Mouse (Mus musculus) spleen, adult 2 months (tissue): Measurements from ENCODE around the gene Krt81. TPM values are rescaled to one million over a fixed set of nuclear protein-coding genes. Genes with fewer than 3 reads are reported as not detected.

ENCODE experiments used
- DNase-seq, 2 experiments: peaks; one replicate each; pipeline versions ENCODE4 v3.0.0 to v3.0.0-alpha.2; 2012 to 2021; ENCODE audit warnings: low spot score in 2 of 2, low read depth in 1 of 2
- H3K27ac ChIP-seq: fragments of 200-500 bp; 2 replicates; pipeline ENCODE4 v1.5.1; 2012; ENCODE audit warnings: low read length, inconsistent platforms; ENCODE audit not compliant: insufficient read depth
- H3K27me3 ChIP-seq: fragments of 200-500 bp; 2 replicates; pipeline ENCODE4 v1.6.1; 2012; ENCODE audit warnings: mild to moderate bottlenecking, moderate library complexity, low read length, inconsistent platforms; ENCODE audit not compliant: control insufficient read depth, insufficient read depth
- H3K36me3 ChIP-seq: fragments of 200-500 bp; 2 replicates; pipeline ENCODE4 v1.6.1; 2012; ENCODE audit warnings: mild to moderate bottlenecking, low read length, inconsistent platforms; ENCODE audit not compliant: control insufficient read depth, insufficient read depth
- H3K4me1 ChIP-seq: fragments of 200-500 bp; 2 replicates; pipeline ENCODE4 v1.6.1; 2011; ENCODE audit warnings: inconsistent platforms; ENCODE audit not compliant: control insufficient read depth, insufficient read depth, insufficient read length
- H3K4me3 ChIP-seq: fragments of 200-500 bp; 2 replicates; pipeline ENCODE4 v1.5.1; 2011; ENCODE audit warnings: mild to moderate bottlenecking, inconsistent platforms; ENCODE audit not compliant: insufficient read depth, insufficient read length; ENCODE audit errors: extremely low read depth
- CTCF ChIP-seq: fragments of 200-500 bp; IDR thresholded peaks from 2 replicates; pipeline ENCODE4 v1.5.1; 2011; ENCODE audit warnings: mild to moderate bottlenecking, inconsistent platforms; ENCODE audit not compliant: insufficient read depth, insufficient read length, insufficient replicate concordance; ENCODE audit errors: extremely low read depth
- POLR2A ChIP-seq: fragments of 200-500 bp; IDR thresholded peaks from 2 replicates; pipeline ENCODE4 v1.6.1; 2011; ENCODE audit warnings: low read depth, low read length, inconsistent platforms
- WGBS: fragments of 180-500 bp; shearing (Covaris S2); methylation state at CpG from one replicate; pipeline ENCODE4 v1.1.7; 2018; 5-methylcytosine and 5-hydroxymethylcytosine counted together
- polyA plus RNA-seq: library from polyadenylated mRNA; depleted of rRNA; stranded (reverse); fragments of >200 nt; gene quantifications from 2 replicates; pipeline ENCODE4 v1.2.3, GENCODE M21; 2012

The Krt81 gene
- polyA plus RNA-seq, 1 experiment: not detected

- WGBS: 46% methylated on average over 8 of the region's 8 CpGs
- H3K4me3 ChIP-seq: no peak overlapping the region
- no peaks in the 10 kb centered on the region for H3K4me1 ChIP-seq
- TF ChIP-seq POLR2A (no peak), CTCF (no peak)
- DNase-seq: no peak
- H3K27ac ChIP-seq: no peak overlapping the region
- H3K27me3 ChIP-seq: no peaks in the 10 kb centered on the region
- no peaks in the 10 kb centered on the region for H3K36me3 ChIP-seq
These were observed 29.2 kb upstream of the Krt81 start for GRCm38 (mm10) chr15:101492718-101493117.

- Histone ChIP-seq H3K4me1 (no peaks in the 10 kb centered on the region), H3K27me3 (no peaks in the 10 kb centered on the region), H3K27ac (no peak within 1 kb of the TSS), H3K36me3 (no peaks in the 10 kb centered on the region), H3K4me3 (no peak within 1 kb of the TSS)
- TF ChIP-seq POLR2A (no peak), CTCF (no peak)
- DNase-seq: no peak
- WGBS: 93% methylated on average over 6 of the region's 6 CpGs
These were observed 27.9 kb upstream of the Krt81 start, which contains the start of gene Krt83 for GRCm38 (mm10) chr15:101491431-101491830. TSS of gene Krt83 (minus strand) at chr15:101491512.

- DNase-seq: no peak
- Histone ChIP-seq H3K36me3 (no peaks in the 10 kb centered on the region), H3K27ac (no peak overlapping the region), H3K27me3 (no peaks in the 10 kb centered on the region), H3K4me1 (peaks cover 2% of the 10 kb centered on the region; the same call in 1 of the 2 replicates), H3K4me3 (no peak overlapping the region)
- TF ChIP-seq POLR2A: no peak
- no peak for TF ChIP-seq CTCF
- WGBS: 28% methylated on average over 11 of the region's 11 CpGs
These were observed 22.5 kb upstream of the Krt81 start for GRCm38 (mm10) chr15:101485911-101486635.

- Histone ChIP-seq H3K27ac (no peak overlapping the region), H3K27me3 (no peaks in the 10 kb centered on the region)
These were observed 21.4 kb upstream of the Krt81 start for GRCm38 (mm10) chr15:101484939-101485338.

GRCm38 (mm10) chr15:101483646-101484045 lies 20.1 kb upstream of the Krt81 start:
- DNase-seq: no peak
- Histone ChIP-seq H3K4me1 (peaks cover 2% of the 10 kb centered on the region; the same call in 1 of the 2 replicates), H3K27me3 (no peaks in the 10 kb centered on the region), H3K27ac (no peak overlapping the region), H3K36me3 (no peaks in the 10 kb centered on the region), H3K4me3 (no peak overlapping the region)
- 93% methylated on average over 1 of the region's 1 CpGs for WGBS
- no peak for TF ChIP-seq CTCF
- TF ChIP-seq POLR2A: no peak

More at GRCm38 (mm10) chr15:101484939-101485338, 21.4 kb upstream of the Krt81 start:
- no peak for TF ChIP-seq CTCF
- TF ChIP-seq POLR2A: no peak
- Histone ChIP-seq H3K4me3 (no peak overlapping the region), H3K36me3 (no peaks in the 10 kb centered on the region), H3K4me1 (peaks cover 2% of the 10 kb centered on the region; the same call in 1 of the 2 replicates)
- DNase-seq: no peak
- WGBS: 76% methylated on average over 1 of the region's 1 CpGs

GRCm38 (mm10) chr15:101482056-101482455 lies 18.5 kb upstream of the Krt81 start:
- H3K27me3 ChIP-seq: no peaks in the 10 kb centered on the region
- TF ChIP-seq CTCF (no peak), POLR2A (no peak)
- WGBS: 26% methylated on average over 4 of the region's 4 CpGs
- H3K4me3 ChIP-seq: no peak overlapping the region
- no peak for DNase-seq
- no peak overlapping the region for H3K27ac ChIP-seq
- H3K36me3 ChIP-seq: no peaks in the 10 kb centered on the region
- H3K4me1 ChIP-seq: peaks cover 2% of the 10 kb centered on the region; the same call in 1 of the 2 replicates

GRCm38 (mm10) chr15:101479666-101480060 lies 16.1 kb upstream of the Krt81 start:
- no peaks in the 10 kb centered on the region for H3K27me3 ChIP-seq
- H3K36me3 ChIP-seq: no peaks in the 10 kb centered on the region
- no peaks in the 10 kb centered on the region for H3K4me1 ChIP-seq
- TF ChIP-seq POLR2A (no peak), CTCF (no peak)
- 42% methylated on average over 11 of the region's 11 CpGs for WGBS
- H3K27ac ChIP-seq: no peak overlapping the region
- no peak overlapping the region for H3K4me3 ChIP-seq
- DNase-seq: no peak
